Mouse (Mus musculus): ENCODE data around the gene Mfsd4b2.

Mfsd4b2 gene

DNA sequence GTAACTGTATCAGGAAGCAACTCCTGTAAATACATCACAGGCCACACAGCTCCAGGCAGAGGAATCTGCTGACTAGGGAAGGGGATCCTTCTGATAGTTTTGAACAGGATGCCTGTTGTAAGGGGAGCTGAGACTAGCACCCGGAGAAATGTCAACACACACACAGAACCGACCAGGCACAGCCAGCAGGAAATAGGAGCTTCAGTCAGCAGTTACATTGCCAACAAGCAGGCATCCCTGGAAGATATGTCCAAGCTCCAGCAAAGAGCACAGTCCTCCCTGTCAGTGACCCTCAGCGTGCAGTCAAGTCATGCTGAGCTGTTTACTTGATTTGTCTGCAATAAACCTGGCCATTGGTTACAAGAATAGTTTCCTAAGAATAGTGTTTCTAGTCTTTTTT, 38.1 kb downstream of the Mfsd4b2 start:
- DNase-seq, result no peak
